Mouse (Mus musculus) CH12.LX (cell line): ENCODE data around the gene Eps8. TPM values are rescaled to one million over a fixed set of nuclear protein-coding genes. Genes with fewer than 3 reads are reported as not detected.

Experiments used
- DNase-seq: peaks from one replicate; pipeline ENCODE4 v3.0.0-alpha.2; 2013; ENCODE audit errors: extremely low read depth
- H3K27ac ChIP-seq: 2 replicates; pipeline ENCODE4 v1.5.1; 2012; ENCODE audit warnings: low read depth, mild to moderate bottlenecking, control low read depth, moderate library complexity; ENCODE audit not compliant: insufficient read depth
- H3K27me3 ChIP-seq: replicated peaks from 2 replicates; pipeline ENCODE3; 2012; ENCODE audit warnings: inconsistent platforms
- H3K36me3 ChIP-seq, 2 experiments: replicated peaks in 1 of 2; 2 replicates each; pipeline versions ENCODE3 to v1.6.1; 2012; ENCODE audit warnings: inconsistent platforms in 1 of 2, low read length in 1 of 2, mild to moderate bottlenecking in 1 of 2, mixed read lengths in 1 of 2, moderate library complexity in 1 of 2; ENCODE audit not compliant: control insufficient read depth in 1 of 2, insufficient read depth in 1 of 2
- H3K4me1 ChIP-seq, 2 experiments: 2 replicates each; pipeline ENCODE4 v1.6.1; 2012; ENCODE audit warnings: inconsistent platforms in 1 of 2, moderate library complexity in 1 of 2; ENCODE audit not compliant: insufficient read depth in 2 of 2, control insufficient read depth in 1 of 2
- H3K4me2 ChIP-seq: 2 replicates; pipeline ENCODE4 v1.6.1; 2012; ENCODE audit warnings: low read depth, mild to moderate bottlenecking, control low read depth; ENCODE audit not compliant: poor library complexity, insufficient read depth, severe bottlenecking
- H3K4me3 ChIP-seq, 3 experiments: fragments of 150-350 bp in 1 of 3; sonication (generic) in 1 of 3; replicated peaks in 1 of 3; 2 replicates each; pipeline versions ENCODE3 to v1.5.1; 2011 to 2012; ENCODE audit warnings: low read depth in 2 of 3, low read length in 2 of 3, mild to moderate bottlenecking in 2 of 3, moderate library complexity in 2 of 3, control low read depth in 1 of 3, improper control_type of control experiment in 1 of 3, inconsistent platforms in 1 of 3, mixed read lengths in 1 of 3; ENCODE audit not compliant: poor library complexity in 1 of 3
- H3K79me2 ChIP-seq: replicated peaks from 2 replicates; pipeline ENCODE4 v1.6.1; 2012; ENCODE audit warnings: mild to moderate bottlenecking, moderate library complexity; ENCODE audit not compliant: control insufficient read depth, poor library complexity, insufficient read depth, severe bottlenecking; ENCODE audit errors: extremely low read depth
- H3K9ac ChIP-seq: 2 replicates; pipeline ENCODE4 v1.6.1; 2012; ENCODE audit warnings: low read depth, mild to moderate bottlenecking, control low read depth, moderate library complexity; ENCODE audit not compliant: insufficient read depth
- H3K9me3 ChIP-seq: replicated peaks from 2 replicates; pipeline ENCODE3; 2012; ENCODE audit warnings: low read length, inconsistent platforms, mixed read lengths
- BHLHE40 ChIP-seq: IDR thresholded peaks from 2 replicates; pipeline ENCODE4 v1.6.1; 2011; ENCODE audit warnings: mild to moderate bottlenecking, low read depth, low read length, improper control_type of control experiment
- CHD2 ChIP-seq: IDR thresholded peaks from 2 replicates; pipeline ENCODE4 v1.6.1; 2011; ENCODE audit warnings: low read length, improper control_type of control experiment
- E2F4 ChIP-seq: IDR thresholded peaks from 2 replicates; pipeline ENCODE4 v1.6.1; 2011; ENCODE audit warnings: low read depth, low read length, improper control_type of control experiment; ENCODE audit not compliant: insufficient replicate concordance
- ELF1 ChIP-seq: IDR thresholded peaks from 2 replicates; pipeline ENCODE4 v1.6.1; 2014; ENCODE audit warnings: low read depth, mild to moderate bottlenecking, inconsistent platforms, low read length, improper control_type of control experiment
- GABPA ChIP-seq: IDR thresholded peaks from 2 replicates; pipeline ENCODE4 v1.6.1; 2012; ENCODE audit warnings: low read depth, low read length, improper control_type of control experiment, inconsistent platforms; ENCODE audit not compliant: insufficient replicate concordance
- JUN ChIP-seq: IDR thresholded peaks from 2 replicates; pipeline ENCODE4 v1.6.1; 2011; ENCODE audit warnings: low read depth, mild to moderate bottlenecking, low read length, improper control_type of control experiment, moderate library complexity; ENCODE audit not compliant: insufficient read depth
- JUND ChIP-seq: conservative IDR thresholded peaks from 2 replicates; pipeline ENCODE4 v1.6.1; 2011; ENCODE audit warnings: low read depth, low read length, improper control_type of control experiment
- MAFK ChIP-seq: IDR thresholded peaks from 2 replicates; pipeline ENCODE4 v1.6.1; 2011; ENCODE audit warnings: low read length, improper control_type of control experiment; ENCODE audit not compliant: insufficient replicate concordance
- MAX ChIP-seq: IDR thresholded peaks from 2 replicates; pipeline ENCODE4 v1.6.1; 2011; ENCODE audit warnings: low read length, improper control_type of control experiment
- MXI1 ChIP-seq: IDR thresholded peaks from 2 replicates; pipeline ENCODE4 v1.6.1; 2011; ENCODE audit warnings: mild to moderate bottlenecking, low read depth, low read length, improper control_type of control experiment
- MYC ChIP-seq: IDR thresholded peaks from 2 replicates; pipeline ENCODE4 v1.6.1; 2011; ENCODE audit warnings: low read depth, mild to moderate bottlenecking, improper control_type of control experiment, low read length
- NELFE ChIP-seq: IDR thresholded peaks from 2 replicates; pipeline ENCODE4 v1.6.1; 2011; ENCODE audit warnings: low read depth, low read length, improper control_type of control experiment
- NRF1 ChIP-seq: IDR thresholded peaks from 2 replicates; pipeline ENCODE4 v1.6.1; 2014; ENCODE audit warnings: low read depth, mild to moderate bottlenecking, inconsistent platforms, low read length, improper control_type of control experiment, moderate library complexity
- POLR2A ChIP-seq: IDR thresholded peaks from 2 replicates; pipeline ENCODE4 v1.6.1; 2011; ENCODE audit warnings: low read depth, mild to moderate bottlenecking, improper control_type of control experiment, low read length
- POLR2AphosphoS2 ChIP-seq: IDR thresholded peaks from 2 replicates; pipeline ENCODE4 v1.6.1; 2011; ENCODE audit warnings: low read depth, low read length, improper control_type of control experiment
- RAD21 ChIP-seq: IDR thresholded peaks from 2 replicates; pipeline ENCODE4 v1.6.1; 2011; ENCODE audit warnings: low read depth, mild to moderate bottlenecking, low read length, improper control_type of control experiment, moderate library complexity
- RCOR1 ChIP-seq: conservative IDR thresholded peaks from 2 replicates; pipeline ENCODE4 v1.6.1; 2012; ENCODE audit warnings: low read depth, mild to moderate bottlenecking, inconsistent platforms, low read length, improper control_type of control experiment
- SMC3 ChIP-seq: IDR thresholded peaks from 2 replicates; pipeline ENCODE4 v1.6.1; 2011; ENCODE audit warnings: low read depth, low read length, improper control_type of control experiment
- TCF12 ChIP-seq: IDR thresholded peaks from 2 replicates; pipeline ENCODE4 v1.6.1; 2014; ENCODE audit warnings: low read depth, mild to moderate bottlenecking, inconsistent platforms, low read length, improper control_type of control experiment
- UBTF ChIP-seq: IDR thresholded peaks from 2 replicates; pipeline ENCODE4 v1.6.1; 2012; ENCODE audit warnings: low read depth, mild to moderate bottlenecking, inconsistent platforms, low read length, improper control_type of control experiment, moderate library complexity
- USF1 ChIP-seq: IDR thresholded peaks from 2 replicates; pipeline ENCODE4 v1.6.1; 2014; ENCODE audit warnings: low read depth, mild to moderate bottlenecking, inconsistent platforms, low read length, improper control_type of control experiment
- USF2 ChIP-seq: conservative IDR thresholded peaks from 2 replicates; pipeline ENCODE4 v1.6.1; 2011; ENCODE audit warnings: low read depth, low read length, improper control_type of control experiment
- ZMIZ1 ChIP-seq: IDR thresholded peaks from 2 replicates; pipeline ENCODE4 v1.6.1; 2012; ENCODE audit warnings: low read depth, mild to moderate bottlenecking, inconsistent platforms, low read length, improper control_type of control experiment
- dilution Hi-C: fragments of 300-500 bp; cut with MboI; formaldehyde crosslinking; loops from 2 replicates; pipeline ENCODE4 v1.14.3; 2020; ENCODE audit warnings: low sequenced_read_pairs; ENCODE audit not compliant: extremely low pct_unique_long_range_greater_than_20kb, extremely low pct_ligation_motif_present
- in situ Hi-C: fragments of 300-500 bp; cut with MboI; formaldehyde crosslinking; loops from 3 replicates; pipeline ENCODE4 v1.14.3; 2019; ENCODE audit warnings: low sequenced_read_pairs, low pct_ligation_motif_present, low pct_unique_long_range_greater_than_20kb, mixed read lengths
- polyA plus RNA-seq: library from polyadenylated mRNA; unstranded; fragments of >175 nt; gene quantifications from 2 replicates; pipeline ENCODE4 v1.2.1, GENCODE M21; 2012; ENCODE audit warnings: low read depth; ENCODE audit not compliant: insufficient read length
- total RNA-seq, 2 experiments: library from RNA; depleted of rRNA; stranded (reverse); fragments of 300-350 nt in 1 of 2; fragments of >200 nt in 1 of 2; gene quantifications; 2 replicates each; pipeline ENCODE4 v1.2.3; 2012 to 2014

The Eps8 gene
- total and polyA plus RNA-seq, 3 experiments: 2.2 to 7.4 (median 2.2) TPM

- Histone ChIP-seq H3K27ac (no peak overlapping the region), H3K9ac (no peak overlapping the region), H3K27me3 (no peaks in the 10 kb centered on the region), H3K4me2 (no peak overlapping the region), H3K4me3 (no peak overlapping the region), H3K36me3 (no peaks in the 10 kb centered on the region), H3K9me3 (no peaks in the 10 kb centered on the region), H3K4me1 (no peaks in the 10 kb centered on the region), H3K79me2 (no peaks in the 10 kb centered on the region)
- DNase-seq: no peak
- dilution Hi-C loops (no loop called here), in situ Hi-C loops (no loop called here)
- no peak for TF ChIP-seq BHLHE40
- no peak for TF ChIP-seq POLR2AphosphoS2
- TF ChIP-seq RAD21: no peak
- TF ChIP-seq GABPA: no peak
- TF ChIP-seq RCOR1: no peak
- TF ChIP-seq JUND: no peak
- TF ChIP-seq USF2: no peak
- no peak for TF ChIP-seq E2F4
- no peak for TF ChIP-seq MAX
- TF ChIP-seq ZMIZ1: no peak
- TF ChIP-seq NELFE: no peak
- TF ChIP-seq MXI1: no peak
- TF ChIP-seq UBTF: no peak
- TF ChIP-seq MYC: no peak
- TF ChIP-seq CHD2: no peak
- no peak for TF ChIP-seq USF1
Observed at GRCm38 (mm10) chr6:137669876-137670275, 15.2 kb upstream of the Eps8 start.

DNA sequence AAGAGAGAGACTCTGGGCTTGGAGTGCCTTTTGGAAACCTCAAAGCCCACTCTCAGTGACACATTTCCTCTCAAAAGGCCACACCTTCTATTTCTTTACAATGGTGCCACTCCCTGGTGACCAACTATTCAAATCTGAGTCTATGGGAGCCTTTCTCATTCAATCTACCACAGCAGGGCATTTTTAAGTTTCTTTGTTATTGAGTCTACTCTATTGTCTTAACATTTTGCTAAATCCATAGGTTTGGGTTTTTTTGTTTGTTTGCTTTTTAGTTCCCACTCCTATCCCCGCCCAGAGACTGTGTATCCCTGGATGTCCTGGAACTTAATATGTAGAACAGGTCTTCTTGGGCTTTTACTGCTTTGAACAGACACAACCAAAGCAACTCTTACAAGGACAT lies 14.8 kb upstream of the Eps8 start:
- in situ Hi-C loops (no loop called here), dilution Hi-C loops (no loop called here)
- Histone ChIP-seq H3K4me1 (no peaks in the 10 kb centered on the region), H3K9ac (no peak overlapping the region), H3K4me3 (no peak overlapping the region), H3K27me3 (no peaks in the 10 kb centered on the region), H3K9me3 (no peaks in the 10 kb centered on the region), H3K79me2 (no peaks in the 10 kb centered on the region), H3K36me3 (no peaks in the 10 kb centered on the region), H3K4me2 (no peak overlapping the region), H3K27ac (no peak overlapping the region)
- no peak for DNase-seq
- TF ChIP-seq CHD2 (no peak), UBTF (no peak), JUN (no peak), ELF1 (no peak), SMC3 (no peak), NRF1 (no peak), RAD21 (no peak), MAFK (no peak), TCF12 (no peak), JUND (no peak), POLR2AphosphoS2 (no peak), POLR2A (no peak), MAX (no peak)
